Mouse (Mus musculus) spleen, adult 2 months (tissue): ENCODE measurements around the gene Defb48.

Experiments used
- CTCF ChIP-seq: fragments of 200-500 bp; IDR thresholded peaks from 2 replicates; pipeline ENCODE4 v1.5.1; 2011; ENCODE audit warnings: mild to moderate bottlenecking, inconsistent platforms; ENCODE audit not compliant: insufficient read depth, insufficient read length, insufficient replicate concordance; ENCODE audit errors: extremely low read depth
- POLR2A ChIP-seq: fragments of 200-500 bp; IDR thresholded peaks from 2 replicates; pipeline ENCODE4 v1.6.1; 2011; ENCODE audit warnings: low read depth, low read length, inconsistent platforms

GRCm38 (mm10) chr14:63013082-63013481 is 28.8 kb upstream of the Defb48 start:
- TF ChIP-seq CTCF, result no peak
- TF ChIP-seq POLR2A, result no peak
